Mouse (Mus musculus) spleen, postnatal 4 days (tissue): Measurements from ENCODE around the gene Add2.

Experiments used
- DNase-seq, 2 experiments: peaks; one replicate each; pipeline ENCODE4 v3.0.0; 2022; ENCODE audit warnings: low spot score in 2 of 2

Gene Add2

DNA sequence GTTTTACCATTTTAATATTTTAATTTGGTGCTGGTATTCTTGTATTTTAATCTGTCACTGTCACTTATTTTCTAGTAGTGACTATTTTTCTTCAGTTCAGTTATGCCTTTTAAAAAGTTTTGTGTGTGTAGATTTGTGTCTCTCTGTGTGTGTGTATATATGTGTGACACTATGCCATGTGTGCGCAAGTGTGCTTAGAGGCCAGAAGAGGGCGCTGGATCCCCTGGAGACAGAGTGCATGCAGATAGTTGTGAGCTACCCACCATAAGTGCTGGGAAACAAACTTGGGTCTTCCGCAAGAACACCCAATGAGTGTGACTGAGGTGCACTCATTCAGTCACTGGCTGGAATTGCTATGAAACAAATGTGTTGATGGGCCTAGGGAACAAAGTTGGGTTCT lies 107.7 kb downstream of the Add2 start:
- no peak for DNase-seq

DNA sequence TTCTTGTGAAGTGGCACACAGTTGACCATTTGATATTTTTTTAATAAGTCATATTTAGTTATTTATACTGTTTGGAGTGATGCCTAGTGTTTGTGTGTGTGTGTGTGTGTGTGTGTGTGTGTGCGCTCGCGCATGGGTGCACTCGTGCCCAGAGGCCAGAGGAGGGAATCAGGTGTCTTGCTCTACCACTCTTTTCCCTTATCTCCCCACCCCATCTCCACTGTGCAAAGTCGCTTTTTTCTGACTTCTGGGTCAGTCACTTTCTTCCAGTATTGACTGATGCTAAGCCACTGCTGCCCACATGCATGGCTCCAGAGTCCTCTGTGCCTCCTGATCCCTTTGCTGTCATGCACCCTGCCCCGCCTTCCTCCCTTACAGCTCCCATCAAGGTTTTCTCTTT lies 112.8 kb downstream of the Add2 start:
- no peak for DNase-seq

DNA sequence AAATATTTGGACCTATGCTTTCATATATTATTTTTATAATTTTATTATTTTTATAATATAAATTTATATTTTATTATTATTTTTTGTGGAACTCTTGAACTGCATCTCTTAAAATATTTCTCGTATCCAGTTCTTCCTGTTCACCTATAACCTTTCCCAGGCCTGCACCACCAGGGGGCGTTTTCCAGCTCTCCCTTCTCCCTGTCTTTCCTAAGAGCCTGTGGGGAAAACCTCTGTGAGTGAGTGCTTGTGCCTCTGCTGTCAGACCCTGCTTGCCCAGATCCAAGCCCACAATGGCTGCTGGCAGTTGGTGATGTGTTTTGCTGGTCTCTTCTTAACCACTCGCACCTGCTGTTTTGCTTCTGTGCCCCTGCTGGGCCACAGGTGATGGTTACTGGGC lies 113.3 kb downstream of the Add2 start:
- DNase-seq, result peak; percentile 58 to 82

DNA sequence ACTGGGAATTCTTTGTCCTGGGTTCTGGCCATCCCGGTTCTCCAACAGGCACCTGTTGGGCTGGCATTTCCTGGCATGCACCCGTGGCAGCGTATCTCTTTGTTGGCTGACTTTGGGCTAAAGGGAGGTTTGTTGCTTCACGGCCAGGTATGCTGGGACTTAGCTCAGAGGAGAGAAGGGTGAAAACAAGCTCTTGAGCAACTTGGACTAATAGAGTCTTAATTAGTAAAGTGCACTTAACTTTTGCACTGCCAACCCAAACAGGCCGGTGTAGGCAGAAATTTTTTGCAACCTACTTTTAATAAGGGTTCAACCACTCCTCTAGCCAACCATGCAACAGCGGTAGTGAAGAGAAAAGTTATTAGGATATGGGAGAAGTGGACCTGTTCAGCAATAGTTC lies 116.5 kb downstream of the Add2 start:
- no peak for DNase-seq

DNA sequence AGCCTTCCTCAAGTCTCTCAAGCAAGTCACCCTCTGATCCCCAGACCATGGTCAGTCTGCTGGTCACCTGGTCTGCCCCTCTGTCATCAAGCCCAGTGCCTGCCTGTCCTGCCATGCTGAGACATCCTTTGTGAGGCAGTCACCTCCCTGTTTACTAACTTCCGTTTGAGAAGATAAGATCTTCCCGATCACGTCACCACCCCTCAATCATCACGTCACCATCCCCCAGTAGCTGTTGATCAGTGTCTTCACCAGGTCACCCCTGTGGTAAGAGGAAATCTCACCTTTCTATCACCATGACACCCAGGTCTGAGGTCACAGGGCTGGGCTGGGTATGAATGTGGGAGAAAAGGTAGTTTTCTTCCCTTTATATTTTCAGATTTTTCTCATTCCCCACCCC lies 120.0 kb downstream of the Add2 start:
- DNase-seq, result no peak

DNA sequence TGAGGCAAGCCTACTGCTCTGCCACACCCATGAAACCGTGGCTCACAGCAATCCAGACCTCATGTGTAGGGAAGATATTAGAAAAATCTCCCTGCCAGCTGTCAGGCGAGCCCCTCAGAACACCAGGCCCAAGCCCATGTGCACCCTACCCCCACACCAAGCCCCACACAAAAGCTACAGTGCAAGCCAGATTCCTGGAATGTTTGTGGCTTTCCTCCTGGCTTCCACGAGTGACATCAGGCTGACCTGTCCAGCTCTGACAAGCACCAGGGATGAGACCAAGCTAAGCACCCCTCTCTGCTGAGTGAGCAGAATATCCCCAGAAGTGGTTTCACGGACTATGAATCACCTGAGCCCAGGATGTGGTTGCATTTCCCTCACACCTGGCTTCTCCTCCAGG lies 120.5 kb downstream of the Add2 start:
- DNase-seq, result peak in 1 of 2 experiments; percentile 49

DNA sequence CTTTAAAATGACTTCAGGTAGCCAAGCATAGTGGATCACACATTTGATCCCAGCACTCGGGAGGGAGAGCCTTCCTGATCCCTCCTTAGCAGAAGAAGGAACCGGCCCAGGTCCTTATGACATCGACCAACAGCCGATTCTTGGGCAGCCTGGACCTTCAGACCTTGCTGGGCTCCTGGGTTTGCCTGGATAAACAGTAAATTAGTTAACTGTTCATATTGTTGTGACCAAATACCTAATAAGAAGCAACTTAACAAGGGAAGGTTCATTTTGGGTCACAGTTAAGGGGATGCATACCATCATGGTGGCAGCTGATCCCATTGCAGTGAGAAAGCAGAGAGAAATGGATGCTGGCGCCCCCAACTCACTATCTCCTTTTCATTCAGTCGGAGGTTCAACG lies 124.2 kb downstream of the Add2 start:
- no peak for DNase-seq

DNA sequence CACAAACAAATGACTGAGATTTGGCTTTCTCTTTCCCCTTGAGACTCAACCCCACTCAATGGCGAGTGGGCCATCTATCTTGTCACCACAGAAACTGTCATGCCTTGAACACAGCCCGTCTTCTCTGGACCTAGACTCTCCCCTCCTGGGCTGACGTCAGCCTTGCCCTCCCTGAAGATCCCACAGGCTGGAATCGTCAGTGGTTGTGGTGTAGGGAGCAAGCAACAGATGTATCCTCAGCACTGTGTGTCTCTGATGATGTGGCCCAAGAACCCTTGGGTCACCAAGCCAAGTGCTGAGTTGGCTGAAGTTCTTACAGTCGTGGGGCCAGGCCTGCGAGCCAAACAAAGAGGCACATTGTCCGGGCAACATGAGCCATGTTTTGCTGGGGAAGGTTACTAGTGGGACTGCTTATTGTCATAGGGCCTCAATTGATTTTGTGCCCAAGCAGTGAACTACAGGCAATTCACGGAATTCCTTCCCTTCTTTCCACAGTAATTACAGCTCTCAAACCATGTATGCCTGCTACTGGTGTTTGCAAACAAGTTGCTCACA lies 125.0 kb downstream of the Add2 start:
- no peak for DNase-seq

DNA sequence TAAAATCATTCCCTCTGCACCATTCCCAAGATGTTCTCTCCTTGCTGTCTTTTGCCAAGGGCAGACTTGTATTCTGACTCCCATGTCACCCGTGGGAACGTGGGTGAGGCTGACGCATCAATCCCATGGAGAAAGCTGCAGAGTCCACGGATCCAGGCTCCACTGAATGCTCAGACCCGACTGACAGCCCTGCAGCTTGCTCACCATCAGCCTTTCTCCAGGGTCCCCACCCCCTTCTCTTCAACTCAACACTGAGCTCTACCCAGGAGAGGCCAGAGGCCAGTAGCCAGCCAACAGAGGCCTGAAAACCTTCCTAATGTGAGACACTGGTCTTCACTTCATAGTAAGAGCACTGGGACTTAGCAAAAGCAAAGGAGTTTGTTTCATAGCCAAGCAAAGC lies 125.5 kb downstream of the Add2 start:
- no peak for DNase-seq

DNA sequence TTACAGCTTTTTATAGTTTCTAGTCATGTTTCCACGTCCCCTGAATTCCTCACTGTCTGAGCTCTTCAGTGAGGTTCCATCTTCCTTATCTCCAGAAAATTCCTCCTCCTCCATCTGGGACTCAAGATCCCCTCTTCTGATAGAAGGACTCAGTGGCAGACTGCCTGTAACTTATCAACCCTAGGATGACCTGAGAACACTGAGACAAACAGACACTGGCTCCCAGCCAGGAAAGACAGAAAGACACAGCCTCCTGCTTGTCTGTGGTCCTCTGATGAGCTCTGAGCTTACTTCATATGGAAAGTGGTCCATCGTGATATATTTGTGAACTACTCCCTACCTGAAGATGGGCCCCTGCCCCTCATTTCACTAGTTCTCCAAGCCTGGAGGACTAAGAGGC lies 126.0 kb downstream of the Add2 start:
- no peak for DNase-seq

DNA sequence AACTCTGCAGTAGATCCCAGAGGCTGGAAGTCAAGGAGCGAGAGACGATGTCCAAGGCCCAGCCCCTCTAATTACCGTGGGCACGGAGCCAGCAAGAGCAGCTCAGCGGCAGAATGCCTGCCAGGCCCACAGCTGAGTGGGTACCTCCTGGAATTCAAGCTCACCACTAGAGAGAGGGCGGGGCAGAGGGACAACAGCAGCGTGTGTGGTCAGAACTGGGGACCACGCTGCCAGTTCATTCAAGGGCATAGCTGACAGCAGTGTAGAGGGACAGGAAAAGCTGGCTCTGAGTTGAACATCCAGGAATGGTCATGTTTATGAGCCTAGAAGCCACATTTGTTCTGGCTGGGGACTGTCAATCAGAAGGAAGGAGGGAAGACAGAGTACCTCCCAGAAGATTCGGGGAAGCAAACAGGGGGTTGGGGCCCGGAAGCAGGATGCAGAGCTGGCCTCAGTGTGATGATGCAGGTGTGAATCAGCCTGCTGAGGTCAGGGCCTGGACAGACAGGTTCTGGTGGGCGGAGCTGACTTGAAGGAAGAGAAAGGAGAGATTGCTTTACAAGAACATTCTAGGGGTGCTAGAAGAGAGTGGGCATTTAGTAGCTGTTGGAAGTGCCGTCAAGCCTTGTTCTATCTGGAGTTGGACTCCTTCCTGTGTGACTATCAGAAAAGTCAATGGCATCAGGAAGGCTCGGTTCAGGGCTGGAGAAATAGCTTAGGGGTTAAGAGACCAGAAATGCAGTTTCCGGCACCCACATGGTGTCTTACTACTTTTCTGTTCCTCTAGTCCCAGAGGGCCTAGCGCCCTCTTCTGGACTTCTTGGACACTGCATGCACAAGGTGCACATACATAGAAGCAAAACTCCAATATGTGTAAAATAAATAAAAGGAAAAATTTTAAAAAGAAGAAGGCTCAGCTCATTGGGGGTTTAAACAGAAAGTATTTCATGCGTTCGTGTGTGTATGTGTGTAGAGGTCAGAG lies 129.1 kb downstream of the Add2 start:
- no peak for DNase-seq

DNA sequence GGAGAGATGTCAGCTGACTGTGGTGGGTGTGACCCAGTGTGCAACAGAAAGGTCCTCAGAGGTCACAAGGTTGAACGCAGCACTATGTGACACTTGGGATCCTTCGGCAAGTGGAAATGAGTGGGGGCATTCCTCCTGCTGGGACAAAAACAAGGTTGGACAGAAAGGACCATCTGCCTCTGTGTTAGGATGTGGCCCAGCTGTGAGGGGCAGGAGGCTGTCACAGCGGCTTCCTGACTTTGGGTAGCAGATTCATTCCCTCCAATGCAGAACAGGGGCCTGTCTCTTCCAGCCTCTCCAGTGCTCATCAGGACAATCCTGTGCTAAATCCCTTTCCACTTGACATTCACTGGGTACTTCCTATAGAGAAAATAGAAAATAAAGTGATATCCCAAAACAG lies 132.4 kb downstream of the Add2 start:
- DNase-seq, result no peak

DNA sequence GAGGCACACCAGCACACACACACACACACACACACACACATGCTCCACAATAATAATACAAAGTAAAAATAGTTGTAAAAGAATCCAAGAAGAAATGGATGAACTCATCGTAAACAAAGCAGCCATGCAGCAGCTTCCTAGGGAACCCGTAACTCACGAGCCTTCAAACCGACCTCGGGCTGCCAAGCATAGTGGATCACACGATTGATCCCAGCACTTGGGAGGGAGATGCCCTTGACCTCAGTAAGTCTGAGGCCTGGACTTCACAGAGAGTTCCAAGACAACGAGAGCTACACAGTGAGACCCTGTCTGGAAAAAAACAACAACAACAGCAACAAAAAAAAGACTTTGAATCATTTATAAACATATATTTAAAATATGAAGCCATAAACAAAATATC lies 133.1 kb downstream of the Add2 start:
- DNase-seq, result no peak

DNA sequence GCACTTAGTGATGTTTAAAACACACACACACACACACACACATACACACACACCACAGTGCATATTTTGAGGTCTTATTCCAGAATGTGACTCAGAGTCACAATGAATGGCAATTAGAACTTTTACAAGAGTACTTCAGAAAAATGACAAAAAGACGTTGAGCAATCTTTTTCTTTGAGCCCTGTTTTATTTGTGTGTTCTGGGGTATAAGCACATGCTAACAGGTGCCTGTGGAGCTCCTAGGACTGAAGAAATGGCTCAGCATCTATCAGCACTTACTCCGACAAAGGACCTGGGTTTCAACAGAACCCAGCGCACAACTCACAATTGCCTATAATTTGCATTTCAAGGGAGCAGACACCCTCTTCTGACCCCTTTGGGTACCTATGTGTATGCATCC lies 135.5 kb downstream of the Add2 start:
- no peak for DNase-seq

DNA sequence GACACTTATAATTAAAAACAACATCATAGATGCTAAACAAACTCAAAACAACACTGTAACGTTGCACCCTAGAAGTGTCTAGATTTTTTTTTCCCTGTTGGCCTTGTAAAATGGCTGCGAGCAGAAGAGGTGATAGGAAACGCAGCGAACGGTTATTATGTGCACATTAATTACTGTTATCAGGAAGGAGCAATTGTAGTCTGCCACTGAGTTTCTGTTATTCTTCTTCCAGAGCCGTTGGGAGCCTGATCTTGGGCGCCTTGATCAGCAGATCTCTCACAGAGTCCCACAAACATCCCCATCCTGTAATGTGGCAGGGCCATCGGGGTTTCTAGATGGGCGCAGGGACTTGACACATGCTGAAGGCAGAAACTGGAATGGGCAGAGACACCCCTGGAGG lies 137.9 kb downstream of the Add2 start:
- DNase-seq, result no peak

DNA sequence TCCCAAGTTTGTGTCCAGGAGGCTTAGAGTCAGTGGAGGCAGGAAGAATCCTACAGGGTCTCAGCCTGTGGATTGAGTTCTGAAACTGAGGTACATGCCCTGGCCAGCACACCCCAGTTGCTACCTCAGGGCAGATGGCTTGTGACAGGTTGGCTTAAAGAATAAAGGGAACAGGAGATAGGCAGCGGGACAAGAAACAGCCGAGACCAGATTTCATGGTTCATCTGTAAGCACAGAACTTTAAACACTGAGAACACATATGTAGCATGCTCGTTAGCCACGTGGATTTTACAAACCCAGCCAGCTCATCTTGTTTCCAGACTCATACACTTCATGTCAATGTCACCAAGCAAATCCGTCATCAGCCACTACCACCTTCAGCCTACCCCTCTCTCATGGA lies 139.4 kb downstream of the Add2 start:
- no peak for DNase-seq

DNA sequence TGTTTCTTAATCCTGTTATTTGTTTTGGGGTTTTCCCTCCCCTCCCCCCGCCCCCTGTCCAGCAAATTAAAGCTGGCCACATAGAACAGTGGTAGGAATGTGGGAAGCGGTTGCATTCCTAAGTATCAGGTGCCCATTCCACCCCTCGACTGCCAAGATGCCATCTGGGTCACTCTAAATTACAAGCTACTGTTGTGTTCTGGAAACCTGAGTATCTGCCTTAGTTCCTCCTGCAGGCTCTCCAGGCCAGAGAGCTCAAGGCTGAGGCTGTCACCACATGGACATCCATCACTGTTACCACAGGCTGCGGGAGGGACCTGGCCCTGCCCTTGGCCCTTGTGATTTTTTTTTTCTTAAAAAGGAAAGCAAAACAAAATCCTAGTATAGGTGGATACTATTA lies 140.7 kb downstream of the Add2 start:
- DNase-seq, result no peak
